Mouse (Mus musculus) fat pad, adult 2 months (tissue): ENCODE measurements around the gene Ciz1.
"Not testable (repeated sequence)": the region's sequence is repeated elsewhere in the genome, so short reads cannot be mapped to it uniquely, and the experiment has no call there.

Experiments
- DNase-seq: peaks from one replicate; pipeline ENCODE4 v3.0.0-alpha.2; 2011; ENCODE audit warnings: low read depth, low spot score; ENCODE audit errors: extremely low read depth

The Ciz1 gene

DNA sequence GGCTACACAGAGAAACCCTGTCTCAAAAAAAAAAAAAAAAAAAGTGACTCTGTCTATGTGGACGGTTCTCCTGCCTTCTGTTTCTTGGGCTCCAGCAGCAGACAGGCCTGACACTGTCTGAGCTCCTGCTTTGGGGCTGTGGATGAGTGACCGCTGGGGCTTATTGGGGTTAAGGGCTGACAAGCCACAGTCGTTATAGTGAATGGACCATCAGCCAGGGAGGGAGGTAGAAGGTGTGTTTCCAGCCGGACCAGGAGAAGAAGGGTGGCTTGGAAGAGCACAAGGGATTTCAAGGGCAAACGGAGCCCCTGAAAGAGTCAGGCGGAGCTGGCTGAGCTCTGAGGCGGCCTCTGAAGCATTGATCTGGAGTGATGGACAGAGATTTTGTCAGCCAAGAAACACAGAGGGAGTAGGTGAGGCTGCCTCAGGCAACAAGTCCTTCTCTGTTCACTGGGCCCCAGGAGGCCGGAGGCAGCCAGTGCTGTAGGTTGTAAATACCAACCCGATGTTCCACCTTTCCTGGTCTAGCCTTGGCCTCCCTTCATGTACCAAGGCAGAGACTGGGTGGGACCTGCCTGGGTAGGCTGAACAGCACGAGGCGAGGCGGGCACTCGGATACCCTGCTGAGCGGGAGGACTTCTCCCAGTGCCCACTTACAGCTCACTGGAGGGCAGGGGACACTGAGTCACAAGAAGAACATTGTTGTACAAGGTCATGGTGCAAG is 7.4 kb upstream of the Ciz1 start:
- no peak for DNase-seq

DNA sequence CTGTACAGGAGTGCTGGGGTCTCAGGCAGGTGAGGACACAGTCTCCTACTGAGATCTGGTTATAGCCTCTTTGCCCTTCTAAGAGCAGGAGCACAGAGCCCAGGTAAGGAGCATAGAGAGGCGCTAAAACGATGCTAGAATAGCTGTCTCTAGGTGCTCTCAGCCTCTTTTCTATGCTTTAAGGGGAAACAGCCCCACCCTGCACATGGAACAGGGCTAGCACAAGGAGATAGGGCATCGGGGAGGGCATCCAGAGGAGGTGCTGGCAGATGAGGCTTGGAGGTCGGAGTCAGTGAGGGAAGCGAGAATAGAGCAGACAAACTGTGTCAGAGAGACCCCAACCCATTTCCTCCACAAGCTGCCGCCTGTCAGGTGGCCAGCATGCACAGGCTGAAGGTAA is 5.1 kb upstream of the Ciz1 start:
- DNase-seq, result no peak

GRCm38 (mm10) chr2:32348311-32348710 is 3.8 kb upstream of the Ciz1 start:
- no peak for DNase-seq

- DNase-seq, result no peak
Measured at GRCm38 (mm10) chr2:32349625-32350255, 2.4 kb upstream of the Ciz1 start.

DNA sequence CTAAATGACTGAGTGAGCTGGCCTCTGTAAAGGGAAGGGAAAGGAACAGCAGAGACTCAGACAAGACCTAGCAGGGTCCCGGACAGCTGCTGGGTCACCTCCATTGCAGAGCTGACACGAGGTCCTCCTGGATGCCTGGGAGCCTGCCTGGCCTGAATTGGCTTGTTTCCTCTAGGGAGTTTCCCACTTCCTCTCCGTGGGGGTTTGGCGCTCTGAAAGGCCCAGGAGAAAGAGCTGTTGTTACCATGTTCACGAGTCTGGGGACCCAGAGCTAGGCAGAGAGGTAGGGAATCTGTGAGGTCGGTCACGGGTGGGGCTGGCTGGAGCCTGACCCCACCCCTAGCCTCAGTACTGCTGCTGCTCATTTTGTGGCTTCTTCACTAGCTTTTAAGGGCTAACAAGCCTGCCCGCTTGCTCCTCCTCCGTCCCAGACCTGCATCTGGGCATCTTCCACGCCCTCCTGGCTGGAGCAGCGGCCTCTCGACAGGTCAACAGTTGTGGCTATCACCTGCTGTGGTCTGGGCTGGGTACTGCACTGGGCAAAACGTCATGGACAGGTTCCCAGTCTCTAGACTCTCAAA is 1.6 kb upstream of the Ciz1 start:
- DNase-seq, result no peak

- DNase-seq, result no peak
Measured at GRCm38 (mm10) chr2:32351471-32351961, 611 bp upstream of the Ciz1 start.

DNA sequence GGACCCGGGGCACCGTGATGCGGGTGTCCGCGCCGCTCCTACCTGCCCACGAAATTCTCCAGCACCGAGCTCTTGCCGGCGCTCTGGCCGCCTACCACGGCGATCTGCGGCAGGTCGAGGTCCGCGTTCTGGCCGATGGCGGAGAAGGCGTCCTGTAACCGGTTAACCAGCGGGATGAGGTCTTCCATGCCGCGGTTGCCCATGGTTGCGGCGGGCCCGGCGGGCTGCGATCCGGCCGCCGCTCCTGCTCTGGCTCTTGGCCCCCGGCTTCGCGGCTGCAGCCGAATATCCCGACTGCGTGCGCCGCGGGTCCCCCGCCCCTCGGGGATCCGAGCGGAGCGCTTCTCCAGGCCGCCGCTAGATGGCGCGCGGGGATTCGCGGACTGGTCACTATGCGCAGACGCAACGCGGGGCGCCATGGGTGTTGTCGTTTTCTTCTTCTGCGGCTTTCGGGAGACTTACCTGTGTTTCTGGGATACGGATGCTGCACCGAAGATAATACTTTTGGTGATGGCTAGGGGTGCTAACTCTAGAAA is 948 bp downstream of the Ciz1 start, which contains the start of gene Dnm1:
TSS of gene Dnm1 (minus strand) at position 332 of the 536 bp plus-strand sequence.
- no peak for DNase-seq

GRCm38 (mm10) chr2:32353836-32354235 is 1.7 kb downstream of the Ciz1 start:
- DNase-seq, result no peak

GRCm38 (mm10) chr2:32354336-32354895 is 2.3 kb downstream of the Ciz1 start:
- no peak for DNase-seq

DNA sequence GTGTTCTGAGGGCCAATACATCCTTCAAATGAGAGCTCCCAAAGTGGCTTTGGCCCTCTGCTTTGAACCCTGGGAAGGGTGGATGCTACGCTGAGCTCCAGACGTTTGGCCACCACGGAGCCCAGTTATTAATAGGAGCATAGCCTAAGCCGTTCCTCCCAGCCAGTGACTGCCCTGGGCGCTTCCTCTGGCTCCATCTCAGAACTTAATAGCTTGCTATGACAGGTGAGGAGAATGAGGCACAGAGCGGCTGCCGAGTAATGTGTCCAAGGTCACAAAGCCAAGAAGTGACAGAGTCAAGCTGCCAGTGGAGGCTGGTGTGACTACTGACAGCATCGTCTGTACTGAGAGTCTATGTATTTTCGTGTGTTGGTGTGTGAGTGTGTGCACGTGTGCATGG is 4.1 kb downstream of the Ciz1 start:
- DNase-seq, result no peak

GRCm38 (mm10) chr2:32357710-32358109 is 5.6 kb downstream of the Ciz1 start:
- no peak for DNase-seq

DNA sequence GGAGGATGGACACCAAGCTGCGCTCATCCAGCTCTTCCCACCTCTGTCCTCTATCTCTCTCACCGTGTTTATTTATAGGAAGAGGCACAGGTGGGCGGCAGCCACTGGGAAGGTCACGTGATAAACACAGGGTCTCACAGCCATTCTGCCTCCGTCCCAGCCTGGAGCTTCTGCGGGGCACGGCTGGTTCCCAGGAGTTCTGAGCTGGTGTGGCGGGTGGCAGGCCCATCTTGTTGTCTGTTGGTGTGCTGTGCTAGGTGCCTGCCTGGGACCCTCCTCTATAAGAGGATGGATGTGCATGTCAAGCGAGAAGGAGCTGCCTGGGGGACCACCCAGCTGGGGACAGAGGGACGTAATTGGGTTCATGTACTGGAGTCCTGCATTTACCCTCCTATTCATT is 6.3 kb downstream of the Ciz1 start:
- DNase-seq, result no peak

DNA sequence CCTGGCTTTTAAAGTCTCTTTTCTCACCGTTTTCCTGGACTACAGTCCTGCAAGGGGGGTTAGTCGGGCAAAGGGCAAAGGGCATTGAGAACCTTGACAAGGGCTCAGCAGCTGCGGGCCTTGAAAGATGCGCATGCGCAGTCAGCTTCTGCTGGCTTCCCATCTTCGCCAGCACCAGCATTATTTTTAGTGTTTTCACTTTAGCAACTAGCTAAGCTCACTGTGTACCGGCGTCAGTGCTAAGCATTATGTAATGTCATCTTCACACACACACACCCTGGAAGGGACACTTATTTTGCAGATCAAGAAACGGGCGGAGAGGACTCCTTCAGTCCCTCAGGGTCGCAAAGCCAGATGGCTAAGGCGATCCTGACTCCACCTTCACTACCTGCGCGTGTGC is 8.6 kb downstream of the Ciz1 start:
- DNase-seq, result no peak

DNA sequence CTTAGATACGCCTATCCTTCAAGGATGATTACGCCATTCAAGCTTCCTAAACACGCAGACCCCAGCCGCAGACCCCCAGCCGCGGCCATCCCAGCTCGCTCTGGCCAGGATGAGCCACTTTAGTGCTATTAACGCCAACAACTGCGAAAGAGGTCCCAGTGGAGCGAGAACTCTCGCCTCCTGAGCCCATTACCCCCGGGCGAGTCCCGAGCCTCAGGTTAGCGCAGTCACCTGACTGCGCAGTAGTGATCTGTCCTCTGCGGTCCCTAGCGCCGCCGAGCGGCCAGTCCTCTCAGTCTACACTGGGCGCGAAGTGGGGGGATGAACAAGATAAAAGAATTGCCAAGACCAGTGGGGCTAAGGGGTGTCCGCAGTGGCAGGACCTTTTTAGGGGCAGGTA is 9.3 kb downstream of the Ciz1 start:
- no peak for DNase-seq

DNA sequence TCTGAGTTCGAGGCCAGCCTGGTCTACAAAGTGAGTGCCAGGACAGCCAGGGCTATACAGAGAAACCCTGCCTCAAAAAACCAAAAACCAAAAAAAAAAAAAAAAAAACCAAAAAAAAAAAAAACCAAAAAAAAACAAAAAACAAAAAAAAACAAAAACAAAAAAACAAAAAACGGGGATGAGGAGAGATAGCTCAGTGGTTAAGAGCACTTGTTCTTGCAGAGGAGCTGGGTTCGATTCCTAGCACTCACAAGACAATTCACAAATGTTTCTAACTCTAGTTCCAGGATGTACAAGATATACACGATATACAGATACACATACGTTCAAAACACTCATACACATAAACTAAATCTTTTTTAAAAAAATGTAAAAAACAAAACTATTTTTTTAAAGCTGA is 10.1 kb downstream of the Ciz1 start:
- DNase-seq, result not testable (repeated sequence)

- DNase-seq, result no peak
Measured at GRCm38 (mm10) chr2:32362817-32363340, 10.8 kb downstream of the Ciz1 start.

DNA sequence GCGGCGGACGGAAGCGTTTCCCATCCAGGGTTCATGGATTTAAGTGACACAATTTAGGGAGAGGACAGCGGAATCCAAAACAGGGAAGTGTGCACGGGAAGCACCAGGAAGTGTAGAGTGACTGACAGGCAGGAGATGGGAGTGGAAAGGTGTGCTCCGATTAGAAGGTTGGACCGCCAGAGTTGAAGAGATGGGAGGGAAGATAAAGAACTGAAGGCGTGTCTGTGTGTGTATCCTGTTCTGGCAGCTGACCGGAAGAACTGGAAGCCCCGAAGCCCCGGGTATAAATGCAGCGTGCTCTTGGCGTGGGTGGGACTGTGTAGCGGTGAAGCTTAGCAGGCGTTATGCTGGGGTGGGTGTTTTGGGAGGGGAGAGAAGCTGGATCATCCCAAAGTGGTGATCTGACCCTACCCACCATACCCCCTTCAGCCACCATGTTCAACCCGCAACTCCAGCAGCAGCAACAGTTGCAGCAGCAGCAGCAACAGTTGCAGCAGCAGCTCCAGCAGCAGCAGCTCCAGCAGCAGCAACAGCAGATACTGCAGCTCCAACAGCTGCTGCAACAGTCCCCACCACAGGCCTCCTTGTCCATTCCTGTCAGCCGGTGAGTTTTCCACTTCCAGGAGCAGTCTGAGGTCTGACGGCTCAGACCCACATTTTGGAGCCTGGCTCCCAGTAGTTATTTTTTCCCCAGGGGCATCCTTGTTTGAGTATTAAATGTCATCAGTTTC is 11.4 kb downstream of the Ciz1 start:
- no peak for DNase-seq

GRCm38 (mm10) chr2:32364121-32364520 is 12.0 kb downstream of the Ciz1 start:
- DNase-seq, result no peak

DNA sequence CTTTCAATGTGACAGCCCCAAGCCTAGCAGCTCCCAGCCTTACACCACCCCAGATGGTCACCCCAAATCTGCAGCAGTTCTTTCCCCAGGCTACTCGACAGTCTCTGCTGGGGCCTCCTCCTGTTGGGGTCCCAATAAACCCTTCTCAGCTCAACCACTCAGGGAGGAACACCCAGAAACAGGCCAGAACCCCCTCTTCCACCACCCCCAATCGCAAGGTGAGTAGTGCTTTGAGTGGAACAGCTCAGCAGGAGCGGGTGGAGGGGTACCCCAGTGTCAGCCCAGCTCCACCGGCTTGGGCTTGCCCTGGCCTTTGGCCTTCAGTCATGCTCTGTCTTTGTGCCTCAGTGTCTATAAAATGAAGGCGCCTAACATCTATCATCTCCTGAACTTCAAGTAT is 15.2 kb downstream of the Ciz1 start:
- no peak for DNase-seq

DNA sequence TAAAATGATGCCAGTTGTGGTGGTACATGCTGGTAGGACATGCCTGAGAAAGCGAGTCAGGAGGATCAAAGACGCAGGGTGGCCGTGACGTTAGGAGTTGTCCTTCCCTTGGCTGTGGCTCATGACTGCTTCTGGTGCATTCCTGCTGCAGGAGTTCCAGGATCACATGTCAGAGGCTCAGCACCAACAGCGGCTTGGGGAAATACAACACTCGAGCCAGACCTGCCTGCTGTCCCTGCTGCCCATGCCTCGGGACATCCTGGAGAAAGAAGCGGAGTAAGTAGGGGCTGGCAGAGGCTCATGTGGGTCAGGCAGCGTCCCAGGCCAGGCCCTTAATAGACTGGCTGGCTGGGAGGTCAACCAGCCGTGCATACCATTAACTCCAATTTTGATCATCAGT is 22.1 kb downstream of the Ciz1 start:
- DNase-seq, result no peak
